Mouse (Mus musculus): Measurements from ENCODE around the gene Actg1. TPM values are rescaled to one million over a fixed set of nuclear protein-coding genes. Genes with fewer than 3 reads are reported as not detected.
"Not testable (repeated sequence)": the region's sequence is repeated elsewhere in the genome, so short reads cannot be mapped to it uniquely, and the experiment has no call there.

Actg1 gene
- polyA plus RNA-seq, 1 experiment, result 2,358 TPM

DNA sequence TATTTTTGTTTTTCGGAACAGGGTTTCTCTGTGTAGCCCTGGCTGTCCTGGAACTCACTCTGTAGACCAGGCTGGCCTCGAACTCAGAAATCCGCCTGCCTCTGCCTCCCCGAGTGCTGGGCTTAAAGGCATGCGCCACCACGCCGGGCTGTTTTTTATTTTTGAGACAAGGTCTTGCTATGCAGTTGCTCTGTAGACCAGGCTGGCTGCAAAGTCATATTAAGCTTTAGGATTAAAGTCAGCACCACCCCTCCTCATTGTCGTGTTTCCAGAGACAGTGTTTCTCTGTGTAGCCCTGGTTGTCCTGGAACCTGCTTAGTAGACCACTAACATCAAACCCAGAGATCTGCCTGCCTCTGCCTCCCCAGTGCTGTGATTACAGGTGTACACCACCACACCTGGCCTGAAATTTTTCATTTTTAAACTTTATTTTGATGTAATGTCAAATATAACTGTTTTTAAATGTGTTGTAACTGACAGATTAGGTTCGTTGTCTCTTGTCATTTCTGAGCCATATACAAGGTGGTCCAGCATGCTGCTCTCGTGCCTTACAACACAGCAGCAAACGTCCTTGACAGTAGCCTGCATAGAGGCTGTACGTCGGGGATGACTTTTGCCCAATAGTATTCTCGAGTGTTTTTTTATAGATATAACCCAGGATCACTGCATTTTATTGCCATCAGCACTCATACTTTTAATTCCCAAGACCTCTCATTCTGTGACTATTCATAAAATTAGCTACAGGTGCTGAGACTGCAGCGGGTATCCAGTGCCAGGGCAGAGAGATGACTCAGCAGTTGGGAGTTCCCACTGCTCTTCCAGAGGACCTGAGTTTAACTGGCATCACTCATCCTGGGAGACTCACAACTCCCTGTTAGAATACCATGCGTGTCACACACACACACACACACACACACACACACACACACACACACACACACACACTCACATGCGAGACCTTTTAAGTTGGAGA is 6.2 kb upstream of the Actg1 start:
- peaks cover under 1% of the 10 kb centered on the region for H3K79me2 ChIP-seq (ENCODE audit: control insufficient read depth, insufficient read depth)
- no peak overlapping the region for H3K4me3 ChIP-seq
- H3ac ChIP-seq (ENCODE audit: control insufficient read depth, insufficient read length), result no peak overlapping the region
- peak overlapping the region; percentile 78 for H3K4me2 ChIP-seq (ENCODE audit: low read depth)
- no peaks in the 10 kb centered on the region for H3K27me3 ChIP-seq (ENCODE audit: control insufficient read depth, insufficient read depth, insufficient read length)
- no peak for TF ChIP-seq MYOG (IDR thresholded peaks at IDR 0.05; ENCODE audit: control insufficient read depth in 1 of 3, insufficient read depth in 1 of 3, insufficient read length in 2 of 3, low read depth in 2 of 3)
- TF ChIP-seq POLR2AphosphoS2 (IDR thresholded peaks at IDR 0.05; ENCODE audit: insufficient read length, low read depth), result no peak
- TF ChIP-seq REST (IDR thresholded peaks at IDR 0.05; ENCODE audit: insufficient read depth, insufficient read length), result no peak
- no peak for TF ChIP-seq E2F4 (IDR thresholded peaks at IDR 0.05; ENCODE audit: insufficient read depth)
- no peak for TF ChIP-seq MAX (IDR thresholded peaks at IDR 0.05; ENCODE audit: low read depth)
- TF ChIP-seq TCF12 (IDR thresholded peaks at IDR 0.05; ENCODE audit: insufficient read depth, poor library complexity, severe bottlenecking), result no peak
- TF ChIP-seq USF1 (IDR thresholded peaks at IDR 0.05; ENCODE audit: low read depth), result no peak
- TF ChIP-seq CEBPB (IDR thresholded peaks at IDR 0.05; ENCODE audit: insufficient read depth, poor library complexity, severe bottlenecking), result no peak
- TF ChIP-seq SRF (IDR thresholded peaks at IDR 0.05; ENCODE audit: control insufficient read depth, insufficient read length, low read depth), result no peak
- no peak for TF ChIP-seq MYOD1 (IDR thresholded peaks at IDR 0.05; ENCODE audit: control insufficient read depth in 1 of 3, insufficient read length in 2 of 3, low read depth in 2 of 3)
- TF ChIP-seq POLR2A (IDR thresholded peaks at IDR 0.05; ENCODE audit: insufficient read length, low read depth), result no peak
- no peaks in the 10 kb centered on the region for H3K36me3 ChIP-seq (ENCODE audit: control insufficient read depth, insufficient read depth)

GRCm38 (mm10) chr11:120353500-120354303 is 5.4 kb upstream of the Actg1 start:
- no peaks in the 10 kb centered on the region for H3K27me3 ChIP-seq (ENCODE audit: control insufficient read depth, insufficient read depth, insufficient read length)
- H3K4me3 ChIP-seq, result no peak overlapping the region

DNA sequence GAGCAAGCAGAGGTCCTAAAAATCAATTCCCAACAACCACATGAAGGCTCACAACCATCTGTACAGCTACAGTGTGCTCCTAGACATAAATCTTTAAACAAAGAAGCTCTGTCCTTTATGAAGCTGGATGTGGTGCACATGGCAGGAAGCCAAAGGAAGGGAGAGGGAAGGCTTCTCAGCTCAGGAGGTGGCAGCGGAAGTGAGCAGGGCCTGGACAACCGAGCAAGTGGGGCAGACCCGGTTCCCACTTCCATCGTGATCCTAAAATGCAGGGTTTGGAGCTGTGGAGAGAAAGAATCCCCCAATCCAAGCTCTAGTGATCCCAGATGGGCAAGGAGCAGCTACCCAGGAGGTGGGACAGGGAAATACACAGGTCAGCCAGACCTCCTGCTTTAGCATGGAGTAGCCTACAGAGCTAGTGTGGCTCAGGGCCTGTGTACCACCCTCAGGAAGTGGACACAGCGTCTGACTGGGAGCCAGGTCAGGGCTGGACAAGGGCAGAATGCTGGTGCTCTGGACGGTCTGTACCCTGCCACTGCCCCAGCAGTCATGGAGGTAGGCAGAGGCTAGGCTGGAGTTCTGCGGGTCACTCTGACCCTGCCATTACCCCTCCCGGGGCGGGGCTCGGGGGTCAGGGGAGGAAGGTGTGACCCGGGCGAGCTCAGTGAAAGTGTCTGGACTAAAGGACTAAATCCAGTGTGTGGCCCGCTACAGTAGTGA is 4.4 kb upstream of the Actg1 start:
- TF ChIP-seq MYOD1 (IDR thresholded peaks at IDR 0.05; ENCODE audit: control insufficient read depth in 1 of 3, insufficient read length in 2 of 3, low read depth in 2 of 3) (no peak), POLR2A (IDR thresholded peaks at IDR 0.05; ENCODE audit: insufficient read length, low read depth) (no peak), POLR2AphosphoS2 (IDR thresholded peaks at IDR 0.05; ENCODE audit: insufficient read length, low read depth) (no peak), SRF (IDR thresholded peaks at IDR 0.05; ENCODE audit: control insufficient read depth, insufficient read length, low read depth) (no peak), MYOG (IDR thresholded peaks at IDR 0.05; ENCODE audit: control insufficient read depth in 1 of 3, insufficient read depth in 1 of 3, insufficient read length in 2 of 3, low read depth in 2 of 3) (no peak), USF1 (IDR thresholded peaks at IDR 0.05; ENCODE audit: low read depth) (no peak), E2F4 (IDR thresholded peaks at IDR 0.05; ENCODE audit: insufficient read depth) (no peak)
- peaks cover 15% of the 10 kb centered on the region for H3K79me2 ChIP-seq (ENCODE audit: control insufficient read depth, insufficient read depth)
- no peak overlapping the region for H3ac ChIP-seq (ENCODE audit: control insufficient read depth, insufficient read length)
- H3K4me2 ChIP-seq (ENCODE audit: low read depth), result peak overlapping the region; percentile 78
- no peaks in the 10 kb centered on the region for H3K27me3 ChIP-seq (ENCODE audit: control insufficient read depth, insufficient read depth, insufficient read length)
- H3K4me3 ChIP-seq, result no peak overlapping the region
- no peaks in the 10 kb centered on the region for H3K36me3 ChIP-seq (ENCODE audit: control insufficient read depth, insufficient read depth)

More at GRCm38 (mm10) chr11:120353500-120354303, 5.4 kb upstream of the Actg1 start:
- Histone ChIP-seq H3K4me2 (ENCODE audit: low read depth) (peak overlapping the region; percentile 78), H3ac (ENCODE audit: control insufficient read depth, insufficient read length) (no peak overlapping the region), H3K36me3 (ENCODE audit: control insufficient read depth, insufficient read depth) (no peaks in the 10 kb centered on the region), H3K79me2 (ENCODE audit: control insufficient read depth, insufficient read depth) (peaks cover 10% of the 10 kb centered on the region)
- peak; percentile 35 for TF ChIP-seq POLR2A (IDR thresholded peaks at IDR 0.05; ENCODE audit: insufficient read length, low read depth)
- TF ChIP-seq POLR2AphosphoS2 (IDR thresholded peaks at IDR 0.05; ENCODE audit: insufficient read length, low read depth), result peak; percentile 63
- TF ChIP-seq E2F4 (IDR thresholded peaks at IDR 0.05; ENCODE audit: insufficient read depth), result no peak
- TF ChIP-seq SRF (IDR thresholded peaks at IDR 0.05; ENCODE audit: control insufficient read depth, insufficient read length, low read depth), result no peak
- TF ChIP-seq TCF12 (IDR thresholded peaks at IDR 0.05; ENCODE audit: insufficient read depth, poor library complexity, severe bottlenecking), result peak; percentile 26
- TF ChIP-seq TCF3 (IDR thresholded peaks at IDR 0.05; ENCODE audit: insufficient read length, low read depth), result peak; percentile 44
- TF ChIP-seq MYOD1 (IDR thresholded peaks at IDR 0.05; ENCODE audit: control insufficient read depth in 1 of 3, insufficient read length in 2 of 3, low read depth in 2 of 3), result peak in 2 of 3 experiments; percentile 26 to 82
- TF ChIP-seq MYOG (IDR thresholded peaks at IDR 0.05; ENCODE audit: control insufficient read depth in 1 of 3, insufficient read depth in 1 of 3, insufficient read length in 2 of 3, low read depth in 2 of 3), result peak in 2 of 3 experiments; percentile 9 to 68

DNA sequence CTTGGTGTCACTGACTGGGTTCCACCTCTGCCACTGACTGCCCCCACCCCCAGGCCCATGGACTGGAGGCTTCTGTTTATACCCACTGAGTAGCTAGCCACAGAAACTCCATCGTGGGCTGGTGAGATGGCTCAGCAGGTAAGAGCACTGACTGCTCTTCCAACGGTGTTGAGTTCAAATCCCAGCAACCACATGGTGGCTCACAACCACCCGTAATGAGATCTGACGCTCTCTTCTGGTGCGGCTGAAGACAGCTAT is 3.7 kb upstream of the Actg1 start:
- not testable (repeated sequence) for H3ac ChIP-seq (ENCODE audit: control insufficient read depth, insufficient read length); H3K4me3 ChIP-seq; H3K36me3 ChIP-seq (ENCODE audit: control insufficient read depth, insufficient read depth); H3K27me3 ChIP-seq (ENCODE audit: control insufficient read depth, insufficient read depth, insufficient read length); H3K4me2 ChIP-seq (ENCODE audit: low read depth)
- H3K79me2 ChIP-seq (ENCODE audit: control insufficient read depth, insufficient read depth), result peaks cover 22% of the 10 kb centered on the region
